Mouse (Mus musculus): ENCODE data around the gene Fut11.

Fut11 gene

DNA sequence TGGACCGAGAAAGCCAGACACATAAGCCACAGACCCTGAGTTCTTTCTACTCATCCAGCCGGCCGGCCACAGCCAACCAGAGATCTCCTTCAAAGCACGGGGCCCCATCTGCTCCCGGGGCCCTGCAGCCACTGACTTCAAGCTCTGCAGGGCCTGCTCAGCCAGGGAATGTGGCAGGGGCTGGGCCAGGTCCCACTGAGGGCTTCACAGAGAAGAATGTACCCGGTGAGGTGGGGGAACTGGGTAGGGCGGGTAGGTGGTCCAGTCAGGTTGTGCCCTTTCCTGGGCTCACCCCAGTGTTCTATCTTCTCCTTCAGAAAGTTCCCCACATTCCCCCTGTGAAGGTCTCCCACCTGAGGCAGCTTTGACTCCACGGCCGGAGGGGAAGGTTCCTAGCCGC is 23.7 kb downstream of the Fut11 start:
- DNase-seq (ENCODE audit: low spot score in 2 of 2), result no peak

DNA sequence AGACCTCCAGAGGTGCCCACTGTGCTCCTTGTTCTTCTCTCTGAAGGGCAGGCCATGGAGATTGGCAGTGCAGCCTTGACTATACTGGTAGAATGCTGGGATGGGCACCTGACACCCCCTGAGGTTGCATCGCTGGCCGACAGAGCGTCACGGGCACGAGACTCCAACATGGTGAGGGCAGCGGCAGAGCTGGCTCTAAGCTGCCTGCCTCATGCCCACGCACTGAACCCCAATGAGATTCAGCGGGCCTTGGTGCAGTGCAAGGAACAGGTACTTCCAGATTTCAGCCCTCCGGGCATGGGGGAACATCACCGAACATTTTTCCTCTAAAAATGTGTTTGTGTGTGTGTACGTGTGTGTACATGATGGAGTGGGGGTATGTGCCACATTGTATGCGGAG is 25.0 kb downstream of the Fut11 start:
- no peak for DNase-seq (ENCODE audit: low spot score in 2 of 2)

DNA sequence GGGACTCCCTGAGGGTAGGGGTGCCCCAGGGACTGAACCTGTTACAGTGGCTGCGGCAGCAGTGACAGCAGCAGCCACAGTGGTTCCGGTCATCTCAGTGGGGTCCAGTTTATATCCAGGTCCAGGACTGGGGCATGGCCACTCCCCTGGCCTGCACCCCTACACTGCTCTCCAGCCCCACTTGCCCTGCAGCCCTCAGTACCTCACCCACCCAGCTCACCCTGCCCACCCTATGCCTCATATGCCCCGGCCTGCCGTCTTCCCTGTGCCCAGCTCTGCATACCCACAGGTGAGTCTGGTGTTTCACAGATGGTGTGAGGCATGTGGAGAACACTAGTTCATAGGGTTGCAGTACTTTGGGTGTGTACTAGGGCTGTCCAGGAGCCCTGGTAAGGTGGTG is 26.6 kb downstream of the Fut11 start:
- no peak for DNase-seq (ENCODE audit: low spot score in 2 of 2)

DNA sequence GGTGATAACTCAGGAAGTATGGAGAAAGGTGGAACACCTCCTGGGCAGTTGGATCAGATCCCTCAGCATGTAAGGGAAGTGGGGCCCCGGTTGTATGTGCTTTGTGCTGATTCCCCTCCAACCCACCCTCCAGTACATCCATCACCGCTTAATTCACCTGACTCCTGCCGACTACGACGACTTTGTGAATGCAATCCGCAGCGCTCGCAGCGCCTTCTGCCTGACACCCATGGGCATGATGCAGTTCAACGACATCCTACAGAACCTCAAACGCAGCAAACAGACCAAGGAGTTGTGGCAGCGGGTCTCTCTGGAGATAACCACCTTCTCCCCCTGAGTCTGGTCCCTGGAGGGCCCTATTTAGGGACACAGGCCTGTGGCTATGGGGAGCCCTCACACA is 28.2 kb downstream of the Fut11 start:
- DNase-seq (ENCODE audit: low spot score in 2 of 2), result no peak

DNA sequence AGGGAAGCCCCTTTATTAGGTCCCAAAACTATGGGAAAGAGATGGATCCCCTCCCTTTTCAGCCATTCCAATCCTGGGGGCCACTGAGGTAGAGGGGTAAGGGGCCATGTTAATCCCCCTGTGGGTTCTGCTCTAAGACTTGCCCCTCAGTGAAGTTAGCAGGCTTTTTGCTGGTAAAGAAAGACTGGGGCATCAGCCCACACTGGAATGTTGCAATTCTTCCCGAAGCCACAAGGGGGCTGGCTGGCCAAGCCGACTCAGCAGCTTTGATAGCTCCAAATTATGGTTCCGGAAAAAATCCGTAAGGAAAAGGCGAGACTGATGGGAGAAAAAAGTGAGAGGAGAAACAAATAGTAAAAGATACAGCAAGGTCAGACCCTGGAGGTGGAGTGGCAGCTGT is 29.3 kb downstream of the Fut11 start:
- peak; percentile 47 to 56 for DNase-seq (ENCODE audit: low spot score in 2 of 2)

DNA sequence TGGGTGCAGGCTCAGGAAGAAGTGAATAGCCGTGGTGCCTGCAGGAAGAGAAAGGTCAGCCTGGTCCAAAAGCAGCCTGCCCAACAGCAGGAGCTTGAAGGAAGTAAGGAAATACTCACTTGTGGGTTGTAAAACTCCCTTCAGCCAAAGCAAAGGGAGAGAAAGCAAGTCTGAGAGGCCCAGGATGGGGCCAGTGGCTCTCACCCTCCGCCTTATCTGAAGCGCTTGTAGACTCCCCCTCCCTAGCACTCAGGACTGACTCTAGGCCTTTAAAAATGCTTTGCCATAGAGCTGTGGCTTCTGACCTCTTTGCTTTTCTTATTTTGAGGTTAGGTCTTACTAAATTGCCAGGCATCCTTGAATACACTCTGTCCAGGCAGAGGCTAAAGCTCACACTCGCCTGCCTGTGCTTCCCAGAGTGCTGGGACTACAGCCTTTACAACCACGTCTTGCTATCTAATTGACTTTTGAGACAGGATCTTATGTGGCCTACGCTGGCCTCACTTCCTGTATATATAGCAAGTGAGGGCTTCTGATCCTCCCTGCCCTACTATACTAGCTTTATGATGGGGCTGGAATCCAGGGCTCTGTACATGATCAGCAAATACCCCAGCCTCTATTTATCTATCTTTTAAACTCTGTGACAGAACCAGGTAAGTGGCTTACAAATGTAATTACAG is 31.0 kb downstream of the Fut11 start:
- DNase-seq (ENCODE audit: low spot score in 2 of 2), result no peak

DNA sequence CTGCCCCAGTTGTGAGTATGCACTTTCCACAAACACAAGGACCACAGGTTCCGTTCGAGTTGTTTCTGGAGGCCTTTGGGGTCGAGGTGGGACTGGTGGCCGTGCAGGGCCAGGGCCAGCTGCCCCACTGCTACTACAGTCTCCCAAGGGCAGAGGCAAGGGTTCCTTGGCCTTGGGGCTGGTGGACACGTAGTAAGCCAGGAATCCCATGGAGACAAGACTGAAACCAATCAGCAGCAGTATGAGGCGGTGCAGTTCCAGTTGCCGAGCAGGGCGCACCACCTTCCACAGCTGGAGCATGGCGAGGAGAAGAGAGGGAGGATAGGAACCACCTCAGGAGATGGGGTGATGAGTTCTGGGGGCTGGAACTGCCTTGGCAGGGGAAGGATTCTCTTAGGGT is 35.1 kb downstream of the Fut11 start:
- DNase-seq (ENCODE audit: low spot score in 2 of 2), result no peak

DNA sequence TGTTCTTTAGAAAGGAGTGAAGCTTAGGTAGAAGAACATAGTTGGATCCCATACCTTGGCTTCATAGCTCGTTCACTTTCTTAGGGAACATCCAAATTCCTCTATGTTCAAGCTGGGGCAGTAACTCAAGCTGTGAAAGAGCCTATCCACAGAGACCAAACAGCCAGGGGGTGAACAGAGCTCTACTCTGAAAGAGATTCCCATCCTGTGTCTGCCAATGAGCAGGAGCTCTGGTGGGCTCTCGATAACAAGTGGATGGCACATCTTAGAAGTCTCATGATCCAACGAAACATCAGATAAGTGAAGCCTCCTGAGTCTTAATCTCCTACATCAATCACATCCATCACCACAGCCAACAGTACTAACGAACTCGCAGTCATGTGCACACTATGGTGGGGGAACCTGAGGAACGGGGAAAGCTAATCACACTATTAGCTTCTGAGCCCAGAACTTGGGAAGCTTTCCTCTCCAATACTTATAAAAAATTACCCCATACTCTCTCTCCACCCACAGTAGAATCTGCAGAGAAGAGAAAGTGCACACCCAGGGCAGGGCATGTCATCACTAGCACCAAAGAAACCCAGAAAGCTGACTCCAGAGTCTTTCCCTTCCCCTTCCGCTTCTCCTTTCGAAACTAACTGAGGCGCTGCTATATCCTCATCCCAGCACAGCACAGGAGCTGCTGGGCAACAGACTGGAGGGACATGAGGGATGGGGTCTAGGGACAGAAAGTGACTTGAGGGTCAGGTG is 36.3 kb downstream of the Fut11 start:
- no peak for DNase-seq (ENCODE audit: low spot score in 2 of 2)

DNA sequence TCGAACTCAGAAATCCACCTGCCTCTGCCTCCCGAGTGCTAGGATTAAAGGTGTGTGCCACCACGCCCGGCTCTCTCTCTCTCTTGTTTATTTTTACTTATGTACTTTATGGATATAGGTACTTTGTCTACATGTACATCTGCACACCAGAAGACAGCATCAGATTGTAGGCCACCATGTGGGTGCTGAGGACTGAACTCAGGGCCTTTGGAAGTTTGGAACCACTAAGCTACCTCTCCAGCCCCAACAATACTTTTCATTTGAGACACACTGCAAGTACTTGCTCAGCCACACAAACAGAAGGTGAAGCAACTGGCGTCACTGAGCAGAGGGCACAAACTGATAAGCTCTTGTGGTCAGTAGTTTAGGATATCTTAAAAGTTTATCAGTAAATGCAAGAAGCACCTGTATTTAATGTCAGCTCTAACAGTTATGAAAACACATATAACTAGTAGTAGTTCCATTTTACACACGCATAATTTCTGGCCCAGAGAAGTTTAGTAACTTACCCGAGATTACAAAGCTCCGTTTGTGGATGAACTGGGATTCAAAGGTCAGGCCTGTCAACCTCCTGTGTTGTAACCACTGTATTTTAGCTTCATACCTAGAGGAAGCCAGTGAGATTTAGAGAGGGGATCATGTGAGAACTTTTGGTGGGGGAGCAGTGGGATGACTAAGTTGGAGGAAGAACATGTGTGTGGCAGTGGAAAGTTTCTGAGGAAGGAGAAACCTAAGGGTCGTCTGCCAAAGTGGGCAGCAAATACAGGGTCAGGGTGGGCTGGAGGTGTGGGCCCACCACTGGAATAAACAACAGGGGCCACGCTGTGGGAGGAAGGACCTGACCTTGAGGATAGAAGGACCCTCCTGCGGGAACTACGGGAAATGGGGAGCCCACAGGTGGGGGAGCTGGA is 38.5 kb downstream of the Fut11 start:
- no peak for DNase-seq (ENCODE audit: low spot score in 2 of 2)

DNA sequence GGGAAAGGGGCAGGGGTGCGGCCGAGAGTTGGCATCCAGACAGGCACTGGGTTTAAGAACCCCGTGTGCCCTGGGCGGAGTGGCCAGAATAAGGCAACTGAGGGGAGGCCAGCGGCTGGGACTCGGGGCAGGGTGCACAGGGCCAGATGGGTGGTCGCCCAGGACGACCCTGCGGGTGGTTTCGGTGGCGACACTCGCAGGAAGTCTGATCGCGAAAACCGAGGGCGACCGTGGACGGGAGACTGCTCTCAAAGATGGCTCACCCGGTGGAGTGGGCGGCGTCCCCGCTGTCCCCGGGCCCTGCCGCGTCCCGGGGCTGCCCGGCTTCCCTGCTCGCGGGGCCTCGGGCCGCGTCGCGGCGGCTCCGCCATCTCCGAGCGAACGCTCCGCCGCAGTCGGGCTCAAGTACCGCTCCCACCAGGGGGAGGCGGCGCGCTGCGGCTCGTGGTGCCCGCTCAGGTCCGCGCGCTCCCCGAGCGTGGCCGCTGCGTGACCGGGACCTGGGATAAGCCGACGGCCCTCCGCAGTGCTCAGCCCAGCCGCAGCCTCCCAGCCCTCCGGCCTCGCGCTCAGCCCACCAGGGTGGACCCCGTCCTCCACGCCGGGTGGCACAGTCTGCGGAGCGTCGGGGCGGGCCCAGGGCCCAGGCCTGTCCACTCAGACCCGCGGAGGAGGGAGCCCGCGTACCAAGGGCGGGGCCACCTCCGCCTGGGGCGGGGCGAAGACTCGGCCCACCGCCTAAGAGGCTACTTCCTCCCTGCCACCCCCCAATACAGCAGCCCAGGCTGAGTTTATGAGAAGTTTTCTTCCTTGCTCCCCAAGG is 39.4 kb downstream of the Fut11 start, which contains the start of gene Ndst2:
Ndst2 (minus strand) TSS at position 611 of the 823 bp plus-strand sequence.
- peak; percentile 85 to 86 for DNase-seq (ENCODE audit: low spot score in 2 of 2)

DNA sequence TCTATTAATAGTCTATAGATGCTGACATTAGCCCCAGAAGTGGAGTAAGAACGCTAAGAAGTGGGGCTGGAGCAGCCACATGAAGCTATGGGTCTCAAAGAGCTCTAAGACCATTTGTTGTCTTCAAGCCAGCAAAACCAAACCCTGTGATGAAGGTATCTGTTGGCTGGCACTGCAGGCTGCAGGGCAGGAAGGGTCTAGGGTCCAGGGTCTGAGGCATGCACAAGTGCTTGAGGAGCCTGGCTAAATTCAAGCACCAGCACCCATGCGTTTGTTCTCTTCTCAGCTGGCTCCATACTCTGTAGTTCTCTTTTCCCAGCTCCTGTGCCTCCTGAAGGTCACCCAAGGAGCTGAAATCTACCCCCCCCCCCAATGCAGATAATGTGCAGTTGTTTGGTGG is 40.3 kb downstream of the Fut11 start:
- DNase-seq (ENCODE audit: low spot score in 2 of 2), result no peak

DNA sequence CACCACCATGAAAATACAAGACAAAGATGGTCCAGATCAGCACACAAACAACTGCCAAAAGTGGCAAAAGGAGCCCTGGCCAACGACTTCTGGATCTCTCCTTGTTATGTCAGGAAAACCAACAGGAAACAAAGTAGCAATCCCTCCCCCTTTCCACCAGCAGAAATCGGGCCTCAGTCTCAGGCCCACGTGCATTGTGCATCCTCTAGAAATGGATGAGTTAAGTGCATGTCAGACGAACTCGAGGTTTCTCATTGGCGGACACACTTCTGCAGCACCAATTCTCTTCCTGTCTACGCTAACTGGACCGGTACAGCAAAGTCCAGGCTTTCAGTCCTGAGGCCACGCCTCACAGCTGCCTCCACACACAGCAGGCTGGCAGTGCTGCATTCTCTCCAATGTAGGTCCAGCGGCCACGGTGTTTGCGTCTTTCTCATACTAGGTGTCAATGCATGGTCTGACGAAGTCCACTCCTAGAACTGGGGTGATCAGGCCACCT is 41.2 kb downstream of the Fut11 start:
- no peak for DNase-seq (ENCODE audit: low spot score in 2 of 2)

DNA sequence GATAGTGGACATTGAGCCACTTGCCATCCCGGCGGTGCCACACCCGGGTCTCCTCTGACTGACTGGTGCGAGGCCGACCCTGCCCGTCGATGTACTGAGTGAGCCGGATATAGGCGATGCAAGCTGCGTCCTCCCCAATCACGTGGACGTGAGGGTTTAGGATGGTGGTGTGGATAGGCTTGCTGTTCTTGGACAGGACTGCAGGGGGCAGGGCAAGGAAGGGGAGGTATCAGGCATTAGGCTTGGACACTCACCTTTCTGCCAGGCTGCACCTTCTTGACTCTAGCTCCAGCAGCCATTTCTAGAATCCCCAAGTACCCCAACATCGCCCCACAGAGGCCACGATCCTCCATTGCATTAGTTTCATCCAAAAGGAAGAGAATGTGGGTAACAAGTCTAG is 42.5 kb downstream of the Fut11 start:
- DNase-seq (ENCODE audit: low spot score in 2 of 2), result peak; percentile 51 to 62

DNA sequence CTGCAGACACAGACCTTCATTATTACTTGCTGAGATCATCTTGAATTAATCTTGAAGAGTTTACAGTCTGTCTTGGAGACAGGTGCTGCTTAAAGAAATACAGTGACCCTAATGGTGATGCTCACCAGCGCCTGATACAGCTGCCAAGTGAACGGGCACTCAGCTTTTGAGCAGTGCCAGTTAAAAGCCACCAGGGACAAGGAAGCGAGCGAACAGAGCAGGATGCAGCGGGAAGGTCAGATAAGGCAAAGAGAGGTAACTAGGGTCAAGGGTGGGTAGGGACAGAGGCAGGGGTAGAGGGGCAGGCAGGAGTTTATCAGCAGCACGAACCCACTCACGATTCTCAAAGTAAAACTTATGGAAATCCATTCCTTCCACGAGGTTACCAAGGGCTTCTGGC is 43.7 kb downstream of the Fut11 start:
- no peak for DNase-seq (ENCODE audit: low spot score in 2 of 2)

DNA sequence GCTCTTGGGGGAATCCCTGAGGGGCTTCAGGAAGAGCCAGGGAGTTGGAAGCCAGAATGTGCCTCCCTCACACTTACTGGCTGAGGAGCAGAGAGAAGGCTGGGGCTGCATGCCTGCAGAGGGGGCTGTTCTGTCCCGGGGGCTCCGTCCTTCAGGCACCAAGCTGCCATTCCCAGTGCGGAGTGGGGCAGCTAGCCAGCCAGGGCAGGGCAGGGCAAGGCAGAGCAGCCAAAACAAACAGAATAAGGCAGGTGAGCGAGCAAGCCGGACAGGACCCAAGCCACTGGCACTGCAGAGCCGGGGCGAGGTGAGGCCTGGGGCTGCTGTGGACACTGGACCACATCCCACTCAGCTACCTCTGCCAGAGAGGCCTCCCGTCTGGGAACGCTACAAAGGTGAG is 46.5 kb downstream of the Fut11 start:
- DNase-seq (ENCODE audit: low spot score in 2 of 2), result peak; percentile 34 to 46

DNA sequence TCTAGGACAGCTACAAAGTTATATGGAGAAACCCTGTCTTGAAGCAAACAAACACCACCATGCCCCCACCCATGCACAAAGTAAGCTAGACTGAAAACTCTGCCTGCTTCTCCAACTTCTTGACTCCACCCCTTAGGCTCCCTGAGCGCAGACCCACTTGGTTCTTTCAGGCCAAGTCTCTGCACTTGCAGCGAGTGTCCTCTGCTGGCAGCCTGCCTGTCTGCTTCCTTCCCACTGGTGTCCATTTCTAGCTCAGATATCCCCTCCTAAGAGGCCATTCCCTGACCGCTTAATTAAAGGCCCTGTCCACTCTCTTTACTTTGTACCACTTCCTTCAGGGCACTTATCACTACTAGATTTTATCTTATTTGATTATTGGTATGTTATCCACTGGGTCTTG is 48.8 kb downstream of the Fut11 start:
- no peak for DNase-seq (ENCODE audit: low spot score in 2 of 2)

DNA sequence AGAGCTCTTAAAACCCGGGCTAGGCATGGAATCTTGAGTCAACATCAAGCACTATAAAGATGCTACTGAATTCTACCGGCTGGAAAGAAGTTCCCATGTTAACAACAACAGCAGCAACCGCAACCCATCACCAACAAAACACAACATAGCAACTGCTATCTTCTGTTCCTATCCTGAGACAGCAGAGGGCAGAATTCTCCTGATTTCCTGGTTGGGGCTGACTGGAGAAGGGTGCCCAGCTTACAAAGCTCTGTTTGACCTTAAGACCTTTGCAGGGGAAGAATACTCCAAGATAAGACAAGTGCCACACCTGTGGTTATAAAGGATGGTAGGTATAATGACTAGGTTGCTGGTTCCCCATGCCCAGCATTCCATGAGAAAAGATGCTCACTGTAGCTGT is 52.2 kb downstream of the Fut11 start:
- no peak for DNase-seq (ENCODE audit: low spot score in 2 of 2)

DNA sequence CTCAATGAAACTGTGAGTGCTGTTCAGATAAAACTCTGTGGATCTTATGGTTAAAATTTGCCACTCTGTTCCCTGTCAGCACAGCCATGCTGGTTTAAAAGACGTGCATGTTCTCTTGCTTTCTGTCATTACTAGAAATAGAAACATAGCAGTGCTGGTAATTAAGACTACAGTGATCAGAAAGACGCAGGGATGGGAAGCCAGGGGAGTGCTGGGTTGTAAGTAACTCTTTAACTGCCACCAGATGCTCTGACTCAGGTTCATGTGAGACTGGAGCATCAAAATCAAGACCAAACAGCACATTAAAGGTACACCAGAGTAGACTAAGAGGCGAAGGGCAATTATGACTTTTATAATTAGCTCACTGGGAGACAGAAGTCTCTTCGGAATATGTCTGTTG is 53.6 kb downstream of the Fut11 start:
- no peak for DNase-seq (ENCODE audit: low spot score in 2 of 2)

DNA sequence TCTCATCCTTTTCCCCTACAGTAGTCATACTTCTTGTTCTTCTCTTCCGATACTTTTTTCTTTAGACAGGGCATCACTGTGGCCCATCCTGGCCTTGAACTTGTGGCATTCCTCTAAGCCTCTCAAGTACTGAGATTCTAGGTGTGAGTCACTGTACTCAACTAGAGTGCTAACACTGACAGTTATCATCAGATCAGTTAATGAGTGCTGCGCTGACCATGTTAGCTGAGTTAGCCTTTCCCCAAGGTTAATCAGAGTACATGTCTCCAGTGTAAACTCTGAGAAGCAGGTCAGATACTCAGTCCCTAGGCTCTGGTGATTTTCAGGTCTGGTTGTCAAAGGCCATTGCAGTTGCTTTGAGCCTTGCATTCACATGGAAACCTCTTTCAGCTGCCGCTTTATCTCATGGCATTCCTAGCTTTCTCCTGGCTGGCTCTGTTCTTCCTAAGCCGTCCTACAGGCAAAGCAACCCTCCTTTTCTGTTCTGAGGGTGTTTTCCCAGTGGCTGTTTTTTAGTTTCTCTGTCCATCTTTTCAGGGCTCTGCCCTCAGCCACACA is 54.8 kb downstream of the Fut11 start:
- DNase-seq (ENCODE audit: low spot score in 2 of 2), result no peak

DNA sequence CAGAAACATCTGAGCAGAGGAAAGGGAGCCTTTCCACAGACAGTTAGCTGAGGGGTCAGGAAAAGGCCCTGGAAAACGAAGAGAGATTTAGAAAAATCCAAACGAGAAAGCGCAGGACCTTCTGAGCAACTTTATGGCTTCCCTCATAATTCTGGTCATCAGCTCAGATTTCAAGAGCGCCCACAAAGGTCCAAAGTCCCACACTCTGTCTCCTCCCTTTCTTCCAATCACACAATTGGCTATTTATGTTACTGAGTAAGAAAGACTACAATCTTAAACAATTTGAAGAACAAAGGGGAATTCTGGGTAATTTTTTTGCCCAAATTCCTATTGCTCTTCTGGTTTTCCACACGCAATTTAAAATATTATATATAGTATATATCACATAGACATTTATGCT is 55.7 kb downstream of the Fut11 start:
- no peak for DNase-seq (ENCODE audit: low spot score in 2 of 2)
